Mouse (Mus musculus) G1E (cell line): ENCODE measurements around the gene Mical3. TPM values are rescaled to one million over a fixed set of nuclear protein-coding genes. Genes with fewer than 3 reads are reported as not detected.

Experiments
- ATAC-seq: 2 replicates; pipeline ENCODE4 v1.8.0; 2016; ENCODE audit warnings: mild to moderate bottlenecking; ENCODE audit not compliant: insufficient number of reproducible peaks, poor library complexity, low FRiP score, severe bottlenecking; ENCODE audit errors: extremely low read depth
- DNase-seq: peaks from one replicate; pipeline ENCODE4 v3.0.0; 2012; ENCODE audit warnings: low spot score
- H3K27me3 ChIP-seq: 2 replicates; pipeline ENCODE4 v1.6.1; 2012; ENCODE audit warnings: mild to moderate bottlenecking, low read length, inconsistent platforms; ENCODE audit not compliant: insufficient read depth
- H3K36me3 ChIP-seq: replicated peaks from 2 replicates; pipeline ENCODE3; 2012; ENCODE audit warnings: mild to moderate bottlenecking, inconsistent platforms
- H3K4me1 ChIP-seq: 2 replicates; pipeline ENCODE4 v1.6.1; 2012; ENCODE audit warnings: low read depth, low read length, inconsistent platforms, mixed read lengths; ENCODE audit not compliant: insufficient read depth
- H3K4me3 ChIP-seq: 2 replicates; pipeline ENCODE4 v1.5.1; 2012; ENCODE audit warnings: low read depth, mild to moderate bottlenecking, inconsistent platforms, low read length, moderate library complexity, mixed read lengths
- H3K9me3 ChIP-seq: replicated peaks from 2 replicates; pipeline ENCODE4 v1.6.1; 2012; ENCODE audit warnings: inconsistent platforms
- CTCF ChIP-seq: IDR thresholded peaks from 2 replicates; pipeline ENCODE4 v1.5.1; 2012; ENCODE audit warnings: low read depth, low read length, inconsistent platforms, mixed read lengths
- GATA1 ChIP-seq: IDR thresholded peaks from 2 replicates; pipeline ENCODE4 v1.6.1; 2012; ENCODE audit warnings: borderline replicate concordance, low read length, inconsistent platforms, mixed read lengths
- GATA2 ChIP-seq: IDR thresholded peaks from 2 replicates; pipeline ENCODE4 v1.6.1; 2012; ENCODE audit warnings: low read depth, low read length, inconsistent platforms, borderline replicate concordance
- POLR2AphosphoS5 ChIP-seq: IDR thresholded peaks from 2 replicates; pipeline ENCODE4 v1.6.1; 2012; ENCODE audit warnings: low read depth, low read length, inconsistent platforms; ENCODE audit not compliant: insufficient replicate concordance
- TAL1 ChIP-seq: conservative IDR thresholded peaks from 2 replicates; pipeline ENCODE4 v1.6.1; 2012; ENCODE audit warnings: low read depth, low read length, inconsistent platforms, mixed read lengths
- polyA plus RNA-seq: library from polyadenylated mRNA; stranded (reverse); fragments of >175 nt; gene quantifications from 2 replicates; pipeline ENCODE4 v1.2.3, GENCODE M21; 2012
- total RNA-seq, 2 experiments: library from RNA; stranded (forward) in 1 of 2; stranded (reverse) in 1 of 2; fragments of 200-1000 nt in 1 of 2; fragments of >200 nt in 1 of 2; fragmentation: Nextera tagmentation in 1 of 2; gene quantifications; 2 replicates each; pipeline ENCODE4 v1.2.3; 2014 to 2017

Mical3 gene
- total RNA-seq (2014; fragmentation: Nextera tagmentation) (107 and 109 TPM in 2 replicates), total RNA-seq (2017) (20.4 and 20.9 TPM in 2 replicates), polyA plus RNA-seq (29.8 and 38.1 TPM in 2 replicates)

GRCm38 (mm10) chr6:121130773-121131172, at the start of gene Mical3:
TSS of gene Mical3 (minus strand) at chr6:121130999.
- ATAC-seq (no peak), DNase-seq (no peak)
- Histone ChIP-seq H3K27me3 (peaks cover 43% of the 10 kb centered on the region), H3K4me3 (peak within 1 kb of the TSS; percentile 66), H3K4me1 (peaks cover 26% of the 10 kb centered on the region), H3K36me3 (no peaks in the 10 kb centered on the region), H3K9me3 (no peaks in the 10 kb centered on the region)
- TF ChIP-seq GATA2 (no peak), GATA1 (no peak), POLR2AphosphoS5 (no peak), CTCF (no peak), TAL1 (no peak)

- ATAC-seq (no peak), DNase-seq (no peak)
- TF ChIP-seq GATA1 (no peak), POLR2AphosphoS5 (no peak), CTCF (no peak), GATA2 (no peak), TAL1 (no peak)
- Histone ChIP-seq H3K27me3 (peaks cover 35% of the 10 kb centered on the region), H3K9me3 (no peaks in the 10 kb centered on the region), H3K4me3 (no peak overlapping the region), H3K36me3 (no peaks in the 10 kb centered on the region), H3K4me1 (peaks cover 40% of the 10 kb centered on the region)
These were observed 49.0 kb upstream of the Mical3 start for GRCm38 (mm10) chr6:121179846-121180245.

DNA sequence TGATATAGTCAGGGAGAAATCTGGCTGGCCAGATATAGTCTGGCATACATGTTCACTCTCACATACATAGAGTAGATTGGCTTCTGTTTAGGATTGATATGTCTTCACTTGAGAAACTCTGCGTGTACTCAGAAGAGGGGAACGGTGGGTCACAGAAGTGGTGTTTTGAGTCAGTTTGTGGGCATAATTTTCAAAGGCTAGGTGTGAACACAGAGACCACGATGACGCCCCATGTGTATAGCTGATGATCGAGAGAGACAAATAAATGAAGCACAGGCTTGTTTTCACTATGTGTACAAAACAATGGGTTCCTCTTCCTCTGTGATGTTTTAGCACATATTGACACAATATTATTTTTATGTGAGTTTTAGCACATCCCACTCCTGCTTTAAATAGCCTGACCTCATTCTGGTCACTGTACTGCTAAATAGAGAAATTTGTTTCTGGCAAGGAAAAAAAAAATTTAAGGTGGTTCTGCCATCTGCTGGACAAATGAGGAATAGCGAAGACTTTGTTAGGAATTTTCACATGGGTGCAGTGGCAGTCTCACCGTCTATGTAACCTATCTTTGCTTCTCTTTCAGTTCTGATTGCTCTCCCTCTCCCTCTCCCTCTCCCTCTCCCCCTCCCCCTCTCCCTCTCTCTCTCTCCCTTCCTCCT, 48.0 kb upstream of the Mical3 start:
- no peak for ATAC-seq
- Histone ChIP-seq H3K27me3 (peaks cover 43% of the 10 kb centered on the region), H3K9me3 (no peaks in the 10 kb centered on the region), H3K36me3 (no peaks in the 10 kb centered on the region), H3K4me1 (peaks cover 29% of the 10 kb centered on the region), H3K4me3 (no peak overlapping the region)
- TF ChIP-seq POLR2AphosphoS5 = no peak
- peak; percentile 22; the same call in 1 of the 2 replicates for TF ChIP-seq CTCF
- TF ChIP-seq TAL1 = no peak
- TF ChIP-seq GATA1 = no peak
- peak; percentile 18 for DNase-seq

GRCm38 (mm10) chr6:121177118-121177708, 46.4 kb upstream of the Mical3 start:
- DNase-seq = no peak
- H3K4me1 ChIP-seq = peaks cover 23% of the 10 kb centered on the region
- H3K4me3 ChIP-seq = no peak overlapping the region
- H3K27me3 ChIP-seq = peaks cover 55% of the 10 kb centered on the region
- TF ChIP-seq TAL1 (no peak), GATA1 (no peak), POLR2AphosphoS5 (no peak), GATA2 (no peak), CTCF (no peak)
- H3K9me3 ChIP-seq = no peaks in the 10 kb centered on the region
- ATAC-seq = no peak
- no peaks in the 10 kb centered on the region for H3K36me3 ChIP-seq

DNA sequence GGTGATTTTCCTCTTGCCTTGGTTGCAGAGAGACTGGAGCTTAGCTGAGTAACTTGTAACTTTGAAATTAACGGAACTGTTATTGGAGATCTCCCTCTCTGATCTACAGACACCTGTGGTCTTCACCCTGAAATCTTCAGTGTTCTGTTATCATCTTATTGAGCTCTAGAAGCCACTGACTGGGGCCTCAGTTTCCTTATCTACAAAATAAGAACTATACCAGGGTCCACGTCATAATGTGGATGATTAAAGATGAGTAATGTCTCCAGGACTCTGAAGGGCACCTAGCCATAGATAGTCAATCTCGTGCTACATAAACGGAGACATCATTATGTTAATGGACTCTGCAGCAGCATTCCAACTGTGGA, 45.9 kb upstream of the Mical3 start:
- Histone ChIP-seq H3K9me3 (no peaks in the 10 kb centered on the region), H3K36me3 (no peaks in the 10 kb centered on the region), H3K4me3 (no peak overlapping the region), H3K27me3 (peaks cover 56% of the 10 kb centered on the region), H3K4me1 (peaks cover 23% of the 10 kb centered on the region)
- DNase-seq (no peak), ATAC-seq (no peak)
- TF ChIP-seq GATA2 (no peak), GATA1 (no peak), POLR2AphosphoS5 (no peak), CTCF (no peak), TAL1 (no peak)

- Histone ChIP-seq H3K4me1 (peaks cover 23% of the 10 kb centered on the region), H3K27me3 (peaks cover 62% of the 10 kb centered on the region), H3K4me3 (no peak overlapping the region), H3K9me3 (no peaks in the 10 kb centered on the region), H3K36me3 (no peaks in the 10 kb centered on the region)
- no peak for DNase-seq
- TF ChIP-seq GATA2 (no peak), GATA1 (no peak), POLR2AphosphoS5 (no peak), CTCF (no peak), TAL1 (no peak)
- ATAC-seq = no peak
These were observed 45.4 kb upstream of the Mical3 start for GRCm38 (mm10) chr6:121176011-121176730.
